Mouse (Mus musculus): ENCODE data around the gene Cox5a.

The Cox5a gene

DNA sequence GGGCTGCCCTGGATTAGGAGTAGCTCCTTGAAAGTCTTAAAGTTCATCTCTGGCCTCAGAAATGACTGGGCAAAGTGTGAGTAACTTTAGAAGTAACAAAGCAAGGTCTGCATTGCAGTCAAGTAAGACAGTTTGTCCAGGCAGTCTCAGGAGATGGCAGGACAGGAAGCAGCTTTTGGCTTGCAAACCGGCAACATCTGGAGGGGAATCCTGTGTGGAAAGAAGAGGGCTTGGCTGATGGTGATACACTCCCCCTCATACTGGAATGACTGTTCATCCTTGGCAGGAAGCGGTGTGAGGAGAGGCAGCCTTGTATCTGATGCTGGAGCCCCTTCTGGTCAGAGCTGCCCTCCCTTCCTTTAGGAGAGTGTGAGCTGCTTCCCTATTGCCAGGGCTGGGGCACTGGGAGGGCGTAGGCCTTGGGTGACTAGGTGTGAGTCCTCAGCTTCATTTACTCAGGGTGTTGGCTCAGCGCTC lies 41.9 kb downstream of the Cox5a start:
- peak in 1 of 2 experiments; percentile 54 for DNase-seq (ENCODE audit: low spot score in 2 of 2)

DNA sequence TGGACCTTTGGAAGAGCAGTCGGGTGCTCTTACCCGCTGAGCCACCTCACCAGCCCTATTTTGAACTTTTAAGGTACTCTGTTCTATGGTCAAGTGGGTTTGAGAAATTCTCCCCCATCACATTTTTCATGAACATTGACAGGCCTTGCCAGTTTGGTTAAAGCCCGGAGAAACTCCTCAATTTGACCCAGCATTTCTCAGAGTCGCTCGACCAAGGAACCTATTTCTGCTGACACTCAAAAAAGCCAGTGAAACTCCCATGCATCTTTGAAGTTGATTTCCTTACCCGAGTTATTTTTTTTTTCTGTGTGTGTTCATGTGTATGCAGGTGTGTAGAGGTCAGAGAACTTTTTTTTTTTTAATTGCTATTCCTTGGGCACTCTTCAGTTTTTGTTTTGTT lies 43.5 kb downstream of the Cox5a start:
- no peak for DNase-seq (ENCODE audit: low spot score in 2 of 2)

DNA sequence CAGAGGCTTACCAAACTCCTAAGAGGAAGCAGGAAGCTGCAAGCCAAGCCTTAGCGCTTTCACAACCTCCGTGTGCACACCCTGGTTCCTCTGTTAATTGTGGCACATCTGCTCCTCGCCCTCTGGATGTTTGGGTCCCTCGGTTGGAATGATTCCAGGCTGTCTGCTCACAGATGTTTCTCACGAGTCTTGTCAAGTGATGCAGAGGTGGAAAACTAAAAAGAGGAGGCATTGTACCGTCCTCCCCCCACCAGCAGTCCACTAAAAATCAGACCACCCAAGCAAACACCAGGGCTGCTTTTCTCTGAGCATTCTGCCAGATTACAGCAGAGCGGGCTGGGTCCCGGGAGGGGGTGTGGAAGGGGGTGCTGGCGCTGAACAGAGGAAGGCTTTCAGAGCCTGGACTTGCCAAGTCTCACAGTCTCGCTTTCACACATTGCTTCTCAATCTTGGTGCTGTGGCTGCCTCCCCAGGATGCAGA lies 44.7 kb downstream of the Cox5a start:
- DNase-seq (ENCODE audit: low spot score in 2 of 2): peak in 1 of 2 experiments; percentile 65

DNA sequence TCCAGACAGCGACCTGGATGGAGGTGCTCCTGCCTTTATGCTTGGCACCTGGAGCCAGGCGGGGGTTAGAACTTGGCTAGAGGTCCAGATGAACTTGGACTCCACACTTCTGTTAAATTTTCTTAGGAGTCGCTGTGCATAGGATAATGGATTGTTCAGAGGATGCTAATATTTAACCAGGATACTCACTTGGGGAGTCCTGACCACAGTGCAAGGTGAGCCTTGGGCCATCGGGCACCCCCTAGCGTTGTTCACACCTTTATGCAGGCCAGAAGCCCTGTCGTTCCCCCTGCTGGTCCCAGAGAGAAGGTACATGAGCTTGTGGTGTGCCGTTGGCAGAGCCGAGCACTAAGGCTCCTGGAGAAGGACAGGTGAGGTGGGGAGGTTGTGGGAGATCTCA lies 45.8 kb downstream of the Cox5a start:
- DNase-seq (ENCODE audit: low spot score in 2 of 2): no peak

DNA sequence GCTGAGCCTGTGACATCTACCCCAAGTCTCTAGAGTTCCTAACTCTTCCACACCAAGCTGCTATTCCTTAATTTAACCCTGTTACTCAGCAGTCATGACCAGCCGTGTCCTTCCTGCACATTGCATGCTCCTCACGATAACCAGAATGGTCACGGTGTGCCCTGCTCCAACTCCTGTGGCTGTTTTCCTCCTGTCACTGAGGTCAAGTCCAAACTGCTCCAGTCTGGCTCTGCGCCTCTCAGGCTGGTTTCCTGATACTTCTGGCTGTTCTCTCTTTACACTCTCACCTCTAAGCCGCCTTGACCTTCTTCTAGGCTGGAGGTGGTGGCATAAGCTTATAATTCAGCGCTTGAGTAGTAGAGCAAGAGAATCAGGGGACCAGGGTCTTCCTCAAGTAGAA lies 47.4 kb downstream of the Cox5a start:
- no peak for DNase-seq (ENCODE audit: low spot score in 2 of 2)

DNA sequence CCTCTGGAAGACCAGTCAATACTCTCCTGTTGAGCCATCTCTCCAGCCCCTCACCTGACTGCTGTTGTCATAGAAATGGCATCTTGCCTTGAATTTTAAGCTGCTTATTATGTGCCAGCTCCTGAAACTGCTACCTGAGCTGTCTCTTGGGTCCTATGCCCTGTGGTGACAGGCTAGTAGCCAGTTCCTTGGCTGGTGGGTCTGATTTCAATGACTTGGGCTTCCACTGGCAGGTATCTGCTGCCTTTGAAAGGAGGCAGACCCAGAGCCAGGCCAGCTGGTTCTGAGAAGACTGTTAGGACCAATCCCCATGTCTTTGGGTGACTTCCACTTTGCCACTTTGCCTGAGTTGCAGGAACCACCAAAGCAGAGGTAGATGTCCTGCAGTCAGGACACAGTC lies 53.3 kb downstream of the Cox5a start:
- no peak for DNase-seq (ENCODE audit: low spot score in 2 of 2)

DNA sequence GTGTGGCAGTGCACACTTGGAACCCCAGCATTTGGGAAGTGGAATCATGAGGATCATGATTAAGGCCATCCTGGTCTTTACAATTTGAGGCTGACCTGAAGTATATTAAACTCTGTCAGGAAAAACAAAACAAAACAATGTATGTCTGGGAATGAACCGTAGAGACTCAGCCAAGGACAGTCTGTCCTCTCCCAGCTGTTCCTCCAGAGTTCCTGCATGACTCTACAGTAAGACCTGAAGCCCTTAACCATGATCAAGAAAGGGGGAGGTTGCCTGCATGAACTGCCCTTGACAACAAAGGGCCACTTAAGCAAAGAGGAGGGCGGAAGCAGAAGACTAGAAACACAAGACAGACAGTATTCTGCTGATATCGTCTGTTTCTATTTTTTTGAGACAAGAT lies 54.5 kb downstream of the Cox5a start:
- no peak for DNase-seq (ENCODE audit: low spot score in 2 of 2)

DNA sequence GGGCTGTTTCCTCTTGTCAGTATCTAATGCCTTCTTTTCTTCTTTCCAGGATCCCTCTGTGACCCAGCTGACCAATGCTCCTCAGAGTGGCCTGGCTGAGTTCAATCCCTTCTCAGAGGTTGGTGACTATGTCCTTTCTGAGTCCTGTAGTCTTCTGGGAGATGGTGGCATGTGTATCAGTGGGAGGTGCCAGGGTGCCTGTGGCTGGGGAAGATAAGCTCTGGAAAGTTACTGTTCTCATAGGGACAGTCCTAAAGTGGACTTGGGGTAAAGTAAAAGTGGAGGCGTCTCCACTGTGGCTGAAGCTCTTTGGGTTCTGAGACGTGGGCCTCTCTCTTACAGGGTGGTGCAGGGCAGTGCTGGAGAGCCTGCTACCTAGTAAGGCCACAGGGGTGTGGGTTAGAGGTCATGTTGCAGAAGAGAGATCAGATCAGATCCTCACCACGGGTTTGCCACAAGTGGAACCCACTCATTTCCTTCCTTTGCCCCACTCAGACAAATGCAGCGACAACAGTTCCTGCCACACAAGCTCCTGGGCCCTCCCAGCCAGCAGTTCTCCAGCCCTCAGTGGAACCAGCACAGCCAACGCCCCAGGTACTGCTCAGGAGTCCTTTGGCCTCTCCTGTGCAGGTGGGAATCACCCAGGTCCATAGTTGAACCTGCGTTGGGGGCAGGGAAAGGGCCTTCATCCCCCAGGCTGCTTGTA lies 56.2 kb downstream of the Cox5a start:
- no peak for DNase-seq (ENCODE audit: low spot score in 2 of 2)

Data from left cerebral cortex, adult 9 months (tissue).